Mouse (Mus musculus) spleen, adult 2 months (tissue): Measurements from ENCODE around the gene Pbrm1. TPM values are rescaled to one million over a fixed set of nuclear protein-coding genes. Genes with fewer than 3 reads are reported as not detected.

ENCODE experiments used
- DNase-seq, 2 experiments: peaks; one replicate each; pipeline versions ENCODE4 v3.0.0 to v3.0.0-alpha.2; 2012 to 2021; ENCODE audit warnings: low spot score in 2 of 2, low read depth in 1 of 2
- H3K27ac ChIP-seq: fragments of 200-500 bp; 2 replicates; pipeline ENCODE4 v1.5.1; 2012; ENCODE audit warnings: low read length, inconsistent platforms; ENCODE audit not compliant: insufficient read depth
- H3K27me3 ChIP-seq: fragments of 200-500 bp; 2 replicates; pipeline ENCODE4 v1.6.1; 2012; ENCODE audit warnings: mild to moderate bottlenecking, moderate library complexity, low read length, inconsistent platforms; ENCODE audit not compliant: control insufficient read depth, insufficient read depth
- H3K36me3 ChIP-seq: fragments of 200-500 bp; 2 replicates; pipeline ENCODE4 v1.6.1; 2012; ENCODE audit warnings: mild to moderate bottlenecking, low read length, inconsistent platforms; ENCODE audit not compliant: control insufficient read depth, insufficient read depth
- H3K4me1 ChIP-seq: fragments of 200-500 bp; 2 replicates; pipeline ENCODE4 v1.6.1; 2011; ENCODE audit warnings: inconsistent platforms; ENCODE audit not compliant: control insufficient read depth, insufficient read depth, insufficient read length
- H3K4me3 ChIP-seq: fragments of 200-500 bp; 2 replicates; pipeline ENCODE4 v1.5.1; 2011; ENCODE audit warnings: mild to moderate bottlenecking, inconsistent platforms; ENCODE audit not compliant: insufficient read depth, insufficient read length; ENCODE audit errors: extremely low read depth
- CTCF ChIP-seq: fragments of 200-500 bp; IDR thresholded peaks from 2 replicates; pipeline ENCODE4 v1.5.1; 2011; ENCODE audit warnings: mild to moderate bottlenecking, inconsistent platforms; ENCODE audit not compliant: insufficient read depth, insufficient read length, insufficient replicate concordance; ENCODE audit errors: extremely low read depth
- POLR2A ChIP-seq: fragments of 200-500 bp; IDR thresholded peaks from 2 replicates; pipeline ENCODE4 v1.6.1; 2011; ENCODE audit warnings: low read depth, low read length, inconsistent platforms
- WGBS: fragments of 180-500 bp; shearing (Covaris S2); methylation state at CpG from one replicate; pipeline ENCODE4 v1.1.7; 2018; 5-methylcytosine and 5-hydroxymethylcytosine counted together
- polyA plus RNA-seq: library from polyadenylated mRNA; depleted of rRNA; stranded (reverse); fragments of >200 nt; gene quantifications from 2 replicates; pipeline ENCODE4 v1.2.3, GENCODE M21; 2012

Pbrm1 gene
- polyA plus RNA-seq, 1 experiment, result 9.2 TPM

DNA sequence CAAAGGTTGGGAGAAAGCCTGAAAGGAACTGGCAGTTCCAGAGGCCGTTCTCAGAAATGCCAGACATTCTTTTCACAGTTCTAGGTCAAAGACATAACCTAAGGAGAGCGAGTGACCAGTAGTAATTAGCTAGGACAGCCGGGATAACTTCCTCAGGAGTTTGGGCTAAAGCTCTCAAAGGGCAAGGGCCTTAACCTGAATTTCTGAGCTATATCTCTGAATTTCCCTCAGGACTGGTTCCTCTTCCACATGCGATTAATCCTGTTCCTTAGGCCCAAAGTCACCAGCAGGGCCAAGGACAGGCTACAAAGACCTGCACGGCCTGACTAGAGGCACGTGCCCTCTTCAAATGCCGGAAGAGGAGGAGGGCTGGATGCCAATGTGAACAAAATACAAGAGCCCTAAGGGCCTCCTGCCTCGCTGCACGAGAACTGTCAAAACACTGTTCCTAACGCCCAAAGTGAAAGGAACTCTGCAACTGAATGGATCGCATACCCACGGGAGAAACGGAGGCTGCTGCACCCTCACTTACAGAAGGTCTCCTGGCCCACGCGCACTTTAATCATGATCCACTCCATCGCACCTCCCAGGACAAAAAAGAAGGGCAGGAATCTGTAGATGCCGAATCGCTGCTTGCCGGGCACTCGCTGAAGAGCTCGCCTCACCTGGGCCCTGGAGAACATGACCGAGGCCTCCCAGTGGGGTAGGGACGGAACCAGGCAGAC, 109.3 kb downstream of the Pbrm1 start:
- H3K4me1 ChIP-seq, result peaks cover 16% of the 10 kb centered on the region
- 0 out of 2 replicates have a peak, but pooled peaks cover 1% of the 10 kb centered on the region for H3K27me3 ChIP-seq
- peaks cover 2% of the 10 kb centered on the region for H3K36me3 ChIP-seq
- peak overlapping the region; percentile 82 for H3K4me3 ChIP-seq
- peak; percentile 36 to 37 for DNase-seq
- TF ChIP-seq POLR2A (no peak), CTCF (no peak; the same call in 1 of the 2 replicates)
- WGBS, result 1% methylated on average over 23 of the region's 23 CpGs
- peak overlapping the region; percentile 82 for H3K27ac ChIP-seq

- Histone ChIP-seq H3K4me1 (peaks cover 16% of the 10 kb centered on the region), H3K27me3 (0 out of 2 replicates have a peak, but pooled peaks cover 1% of the 10 kb centered on the region), H3K36me3 (no peaks in the 10 kb centered on the region), H3K27ac (peak within 1 kb of the TSS; percentile 82), H3K4me3 (peak within 1 kb of the TSS; percentile 82)
- under 1% methylated on average over 33 of the region's 33 CpGs for WGBS
- peak; percentile 53; the same call in 1 of the 2 replicates for TF ChIP-seq CTCF
- peak; percentile 82 for TF ChIP-seq POLR2A
- DNase-seq, result peak; percentile 97 to 98
Observed at GRCm38 (mm10) chr14:31128826-31129219, 109.9 kb downstream of the Pbrm1 start, which contains the start of gene Smim4. Gene Smim4, minus strand, starts transcription at chr14:31128956.

GRCm38 (mm10) chr14:31129326-31130235, 110.6 kb downstream of the Pbrm1 start:
- peak overlapping the region; percentile 56 for H3K4me3 ChIP-seq
- H3K27ac ChIP-seq, result no peak overlapping the region
- 0 out of 2 replicates have a peak, but pooled peaks cover 1% of the 10 kb centered on the region for H3K27me3 ChIP-seq
- no peaks in the 10 kb centered on the region for H3K36me3 ChIP-seq
- DNase-seq, result no peak
- no peak for TF ChIP-seq POLR2A
- H3K4me1 ChIP-seq, result peaks cover 16% of the 10 kb centered on the region
- WGBS, result 61% methylated on average over 15 of the region's 15 CpGs

- 9% methylated on average over 59 of the region's 63 CpGs for WGBS
- Histone ChIP-seq H3K36me3 (no peaks in the 10 kb centered on the region), H3K4me1 (peaks cover 16% of the 10 kb centered on the region), H3K27ac (no peak within 1 kb of the TSS), H3K27me3 (0 out of 2 replicates have a peak, but pooled peaks cover 1% of the 10 kb centered on the region), H3K4me3 (peak within 1 kb of the TSS; percentile 74)
- TF ChIP-seq POLR2A (no peak), CTCF (no peak)
- DNase-seq, result peak; percentile 30 to 84
Observed at GRCm38 (mm10) chr14:31130236-31131220, 111.6 kb downstream of the Pbrm1 start, which contains the start of gene Nt5dc2. Gene Nt5dc2, plus strand, starts transcription at chr14:31131053.

- no peak for DNase-seq
- 4% methylated on average over 43 of the region's 43 CpGs for WGBS
- peaks cover 16% of the 10 kb centered on the region for H3K4me1 ChIP-seq
Observed at GRCm38 (mm10) chr14:31131272-31131821, 112.4 kb downstream of the Pbrm1 start.

More at GRCm38 (mm10) chr14:31131272-31131821, 112.4 kb downstream of the Pbrm1 start:
- Histone ChIP-seq H3K36me3 (no peaks in the 10 kb centered on the region), H3K27me3 (0 out of 2 replicates have a peak, but pooled peaks cover 1% of the 10 kb centered on the region), H3K27ac (no peak overlapping the region), H3K4me3 (peak overlapping the region; percentile 74)
- TF ChIP-seq CTCF, result no peak
- no peak for TF ChIP-seq POLR2A
